Mouse (Mus musculus) myocyte (in vitro differentiated cells): ENCODE measurements at regions not wholly inside any gene's neighbourhood (a gene's known extent, or its start where the extent isn't known, plus 50 kb on each side); places are given as distances from the start of the nearest gene placed in this dataset.

Source experiments
- E2F4 ChIP-seq: IDR thresholded peaks from one replicate; pipeline ENCODE4 v1.6.1; 2011; ENCODE audit warnings: mild to moderate bottlenecking, control low read depth, moderate library complexity; ENCODE audit not compliant: insufficient read depth
- MAX ChIP-seq: IDR thresholded peaks from one replicate; pipeline ENCODE4 v1.6.1; 2011; ENCODE audit warnings: low read depth, mild to moderate bottlenecking, control low read depth
- MYOD1 ChIP-seq, 3 experiments: IDR thresholded peaks; one replicate each; pipeline ENCODE4 v1.6.1; 2011; ENCODE audit warnings: control low read depth in 2 of 3, low read depth in 2 of 3, mild to moderate bottlenecking in 2 of 3, moderate library complexity in 1 of 3; ENCODE audit not compliant: insufficient read length in 2 of 3, control insufficient read depth in 1 of 3
- MYOG ChIP-seq, 3 experiments: IDR thresholded peaks; one replicate each; pipeline ENCODE4 v1.6.1; 2011; ENCODE audit warnings: control low read depth in 2 of 3, low read depth in 2 of 3, mild to moderate bottlenecking in 2 of 3; ENCODE audit not compliant: insufficient read length in 2 of 3, control insufficient read depth in 1 of 3, insufficient read depth in 1 of 3
- POLR2A ChIP-seq: IDR thresholded peaks from one replicate; pipeline ENCODE4 v1.6.1; 2011; ENCODE audit warnings: low read depth, mild to moderate bottlenecking, control low read depth, moderate library complexity; ENCODE audit not compliant: insufficient read length
- POLR2AphosphoS2 ChIP-seq: IDR thresholded peaks from one replicate; pipeline ENCODE4 v1.6.1; 2011; ENCODE audit warnings: low read depth, control low read depth; ENCODE audit not compliant: insufficient read length
- TCF12 ChIP-seq: IDR thresholded peaks from one replicate; pipeline ENCODE4 v1.6.1; 2011; ENCODE audit warnings: mild to moderate bottlenecking, control low read depth; ENCODE audit not compliant: poor library complexity, insufficient read depth, severe bottlenecking

DNA sequence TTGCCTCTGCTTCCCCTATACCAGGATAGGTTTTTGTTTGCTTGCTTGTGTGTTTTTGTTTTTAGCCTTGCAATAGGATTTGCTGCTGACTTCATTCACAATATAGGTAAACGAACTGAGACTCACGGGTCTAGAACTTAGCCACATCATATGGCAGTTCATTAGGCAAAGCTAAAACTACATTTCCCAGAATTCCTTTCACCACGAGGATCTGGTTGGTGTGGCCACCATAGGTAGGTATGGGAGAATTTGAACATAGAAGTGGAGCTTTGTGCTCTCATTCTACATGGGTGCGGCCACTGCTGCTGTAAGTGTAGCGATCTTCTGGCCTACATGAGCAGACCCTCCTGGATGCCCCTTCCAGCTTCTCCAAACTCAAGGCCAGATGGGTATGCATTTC is 108.8 kb downstream of the 3100002H09Rik start:
- TF ChIP-seq POLR2A (no peak), MYOD1 (IDR thresholded peaks at IDR 0.05; ENCODE audit: control insufficient read depth in 1 of 3, insufficient read length in 2 of 3, low read depth in 2 of 3) (no peak), MYOG (IDR thresholded peaks at IDR 0.05; ENCODE audit: control insufficient read depth in 1 of 3, insufficient read depth in 1 of 3, insufficient read length in 2 of 3, low read depth in 2 of 3) (no peak), TCF12 (no peak), E2F4 (no peak), MAX (no peak), POLR2AphosphoS2 (no peak)
